In genomic region chr6:32177905-32178304, GRCm38 (mm10) we compare ENCODE assay signal across 11 mouse cellular contexts.
"Had no signal": no experiment of that assay in that cellular context is flagged by ENCODE, and none has a peak within 500 bp of the region (broad histone marks: within the 10 kb centered on the region; RNA-seq: fewer than 3 reads in every experiment).

No protein-coding gene starts in this region.

- H3K27me3 ChIP-seq: limb, embryonic 15.5 days; liver, embryonic 12.5 days; lung, embryonic 15.5 days; midbrain, embryonic 13.5 days; neural tube, embryonic 12.5 days had no signal

- H3K4me2 ChIP-seq: limb, embryonic 15.5 days; liver, embryonic 12.5 days; lung, embryonic 15.5 days; midbrain, embryonic 13.5 days; neural tube, embryonic 12.5 days had no signal

- H3K4me3 ChIP-seq: limb, embryonic 15.5 days; liver, embryonic 12.5 days; lung, embryonic 15.5 days; midbrain, embryonic 13.5 days; neural tube, embryonic 12.5 days had no signal

- H3K27ac ChIP-seq: limb, embryonic 15.5 days; liver, embryonic 12.5 days; lung, embryonic 15.5 days; midbrain, embryonic 13.5 days; neural tube, embryonic 12.5 days had no signal

- H3K36me3 ChIP-seq: limb, embryonic 15.5 days; liver, embryonic 12.5 days; lung, embryonic 15.5 days had no signal

- DNase-seq: kidney, adult 11 months; kidney, adult 9 months; kidney, postnatal 14 days; layer of hippocampus, postnatal 36 days; right cerebral cortex, postnatal 14 days; thymus, postnatal 14 days had no signal

- ATAC-seq: liver, embryonic 12.5 days; midbrain, embryonic 13.5 days had no signal

- H3K4me1 ChIP-seq: liver, embryonic 12.5 days; lung, embryonic 15.5 days; midbrain, embryonic 13.5 days had no signal

- H3K9ac ChIP-seq: limb, embryonic 15.5 days; liver, embryonic 12.5 days; lung, embryonic 15.5 days; midbrain, embryonic 13.5 days; neural tube, embryonic 12.5 days had no signal

- H3K9me3 ChIP-seq: limb, embryonic 15.5 days; liver, embryonic 12.5 days; lung, embryonic 15.5 days; midbrain, embryonic 13.5 days; neural tube, embryonic 12.5 days had no signal
